Mouse (Mus musculus): ENCODE results near the gene Kbtbd12. TPM values are rescaled to one million over a fixed set of nuclear protein-coding genes. Genes with fewer than 3 reads are reported as not detected.

The Kbtbd12 gene
- total and polyA plus RNA-seq, 2 experiments from 2014 or later, result 0.34 to 0.68 TPM

DNA sequence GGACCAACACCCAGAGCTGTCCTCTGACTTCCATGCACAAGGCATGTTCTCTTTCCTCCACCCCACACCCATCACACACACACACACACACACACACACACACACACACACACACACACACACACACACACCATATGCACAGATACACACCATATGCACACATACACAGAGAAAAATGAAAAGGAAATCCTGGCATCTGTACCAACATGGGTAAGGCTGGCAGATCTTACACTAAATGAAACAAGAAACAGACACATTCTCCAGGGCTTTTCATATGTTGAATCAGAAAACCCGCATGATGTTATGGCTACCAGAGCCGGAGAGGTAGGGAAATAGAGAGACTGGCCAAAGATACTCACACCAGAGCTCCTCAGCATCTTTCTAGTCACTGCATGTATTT is 32.0 kb downstream of the Kbtbd12 start:
- no peak for DNase-seq (ENCODE audit: low spot score)
- Histone ChIP-seq H3K9me3 (ENCODE audit: low read length) (no peaks in the 10 kb centered on the region), H3K27me3 (ENCODE audit: insufficient read depth, low read length) (no peaks in the 10 kb centered on the region), H3K4me3 (ENCODE audit: low read length) (no peak overlapping the region), H3K4me2 (ENCODE audit: low read depth, low read length) (no peak overlapping the region), H3K9ac (replicated peaks; ENCODE audit: low read length) (no peak overlapping the region), H3K27ac (no peak overlapping the region), H3K4me1 (ENCODE audit: insufficient read depth, low read length) (no peaks in the 10 kb centered on the region), H3K36me3 (ENCODE audit: insufficient read depth, low read length) (no peaks in the 10 kb centered on the region)
- ATAC-seq, result no peak
- no peak for TF ChIP-seq CTCF (IDR thresholded peaks at IDR 0.05; ENCODE audit: low read depth)
- 85% methylated on average over 2 of the region's 2 CpGs for WGBS

DNA sequence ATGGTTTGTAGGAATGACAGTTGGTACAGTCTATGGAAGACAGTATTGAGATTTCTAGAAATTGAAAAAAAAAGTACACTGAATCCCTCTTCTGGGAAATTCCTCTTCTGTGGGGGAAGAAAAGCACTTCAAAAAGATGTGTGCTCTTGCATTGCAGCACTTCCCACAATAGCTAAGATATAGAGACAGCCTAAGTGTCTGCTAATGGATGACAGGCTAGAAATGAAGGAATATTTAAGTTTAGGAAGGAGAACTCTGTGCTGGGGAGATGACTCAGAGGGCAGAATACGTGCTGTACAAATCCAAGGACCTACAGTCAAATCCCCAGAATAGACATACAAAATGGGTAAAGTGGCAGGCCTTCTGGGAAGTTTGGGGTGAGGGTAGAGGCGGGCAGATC is 32.5 kb downstream of the Kbtbd12 start:
- ATAC-seq (no peak), DNase-seq (ENCODE audit: low spot score) (no peak)
- Histone ChIP-seq H3K4me2 (ENCODE audit: low read depth, low read length) (no peak overlapping the region), H3K27me3 (ENCODE audit: insufficient read depth, low read length) (no peaks in the 10 kb centered on the region), H3K9ac (replicated peaks; ENCODE audit: low read length) (no peak overlapping the region), H3K36me3 (ENCODE audit: insufficient read depth, low read length) (no peaks in the 10 kb centered on the region), H3K9me3 (ENCODE audit: low read length) (no peaks in the 10 kb centered on the region), H3K4me3 (ENCODE audit: low read length) (no peak overlapping the region), H3K4me1 (ENCODE audit: insufficient read depth, low read length) (no peaks in the 10 kb centered on the region), H3K27ac (no peak overlapping the region)
- no peak for TF ChIP-seq CTCF (IDR thresholded peaks at IDR 0.05; ENCODE audit: low read depth)
- 81% methylated on average over 2 of the region's 2 CpGs for WGBS

DNA sequence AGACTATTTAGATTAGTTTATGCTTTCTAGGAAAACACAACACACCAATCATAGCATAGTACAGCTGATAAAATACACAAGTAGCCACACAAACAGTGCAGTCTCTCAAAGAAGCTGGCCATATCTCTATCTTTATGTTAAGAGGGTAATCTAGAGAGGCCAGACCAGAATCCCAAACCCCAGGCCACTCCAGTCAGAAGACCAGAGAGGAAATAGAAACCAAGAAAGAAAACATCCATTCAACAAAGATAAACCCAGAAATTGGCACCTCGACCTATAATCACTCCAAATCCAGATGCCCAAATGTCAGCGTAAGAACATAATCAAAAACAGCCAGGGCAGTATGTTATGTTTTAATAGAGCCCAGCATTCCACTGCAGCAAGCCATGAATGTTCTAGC is 41.6 kb downstream of the Kbtbd12 start:
- Histone ChIP-seq H3K4me2 (ENCODE audit: low read depth, low read length) (no peak overlapping the region), H3K36me3 (ENCODE audit: insufficient read depth, low read length) (no peaks in the 10 kb centered on the region), H3K4me1 (ENCODE audit: insufficient read depth, low read length) (no peaks in the 10 kb centered on the region), H3K9ac (replicated peaks; ENCODE audit: low read length) (no peak overlapping the region), H3K4me3 (ENCODE audit: low read length) (no peak overlapping the region), H3K27ac (no peak overlapping the region), H3K27me3 (ENCODE audit: insufficient read depth, low read length) (no peaks in the 10 kb centered on the region), H3K9me3 (ENCODE audit: low read length) (no peaks in the 10 kb centered on the region; the same call in 1 of the 2 replicates)
- no peak for TF ChIP-seq CTCF (IDR thresholded peaks at IDR 0.05; ENCODE audit: low read depth)
- ATAC-seq (no peak), DNase-seq (ENCODE audit: low spot score) (no peak)
- WGBS, result 89% methylated on average over 2 of the region's 2 CpGs

DNA sequence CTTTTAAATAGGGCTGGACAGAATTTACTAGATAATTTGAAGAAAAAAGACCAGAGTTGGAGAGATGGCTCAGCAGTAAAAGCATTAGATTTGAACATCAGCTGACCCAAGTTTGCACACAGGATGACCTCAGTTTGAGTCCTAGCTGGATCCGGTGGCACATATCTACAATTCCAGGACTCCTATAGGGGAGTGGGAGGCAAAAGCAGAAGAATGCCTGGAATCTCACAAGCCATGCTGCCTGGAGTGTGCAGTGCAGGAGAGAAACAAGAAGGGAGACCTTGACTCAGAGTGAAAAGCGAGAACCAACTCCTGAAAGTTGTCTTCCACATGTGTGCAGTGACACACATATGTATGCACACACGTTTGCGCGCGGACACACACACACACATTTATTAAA is 45.4 kb downstream of the Kbtbd12 start:
- no peaks in the 10 kb centered on the region for H3K4me1 ChIP-seq (ENCODE audit: insufficient read depth, low read length)
- no peak for ATAC-seq
- H3K27ac ChIP-seq, result no peak overlapping the region
- WGBS, result 95% methylated on average over 6 of the region's 6 CpGs
- H3K9ac ChIP-seq (replicated peaks; ENCODE audit: low read length), result no peak overlapping the region
- no peak for DNase-seq (ENCODE audit: low spot score)
- no peak for TF ChIP-seq CTCF (IDR thresholded peaks at IDR 0.05; ENCODE audit: low read depth)
- no peaks in the 10 kb centered on the region for H3K9me3 ChIP-seq (ENCODE audit: low read length)
- no peak overlapping the region for H3K4me3 ChIP-seq (ENCODE audit: low read length)
- H3K4me2 ChIP-seq (ENCODE audit: low read depth, low read length), result no peak overlapping the region
- H3K27me3 ChIP-seq (ENCODE audit: insufficient read depth, low read length), result no peaks in the 10 kb centered on the region
- no peaks in the 10 kb centered on the region for H3K36me3 ChIP-seq (ENCODE audit: insufficient read depth, low read length)

DNA sequence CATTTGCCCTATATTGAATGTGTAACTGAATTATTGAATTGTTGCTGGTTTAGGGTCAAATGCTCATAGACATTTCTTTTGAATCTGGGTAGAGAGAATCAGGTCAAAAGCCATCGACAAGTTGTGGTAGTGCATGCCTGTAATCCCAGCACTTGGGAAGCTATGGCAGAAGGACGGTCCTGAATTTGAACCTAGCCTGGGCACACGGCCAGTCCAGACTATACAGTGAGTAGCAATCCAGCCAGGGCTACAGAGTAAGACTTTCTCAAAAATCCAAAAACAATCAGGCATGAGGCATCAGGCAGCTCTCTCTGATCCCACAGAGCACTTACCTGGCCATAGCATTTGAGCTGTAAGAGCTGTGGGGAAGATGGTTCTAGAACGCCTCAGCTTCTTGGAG is 47.5 kb downstream of the Kbtbd12 start:
- no peaks in the 10 kb centered on the region for H3K9me3 ChIP-seq (ENCODE audit: low read length)
- no peaks in the 10 kb centered on the region for H3K4me1 ChIP-seq (ENCODE audit: insufficient read depth, low read length)
- H3K36me3 ChIP-seq (ENCODE audit: insufficient read depth, low read length), result no peaks in the 10 kb centered on the region
- no peak for TF ChIP-seq CTCF (IDR thresholded peaks at IDR 0.05; ENCODE audit: low read depth)
- H3K4me2 ChIP-seq (ENCODE audit: low read depth, low read length), result no peak overlapping the region
- DNase-seq (ENCODE audit: low spot score), result no peak
- H3K4me3 ChIP-seq (ENCODE audit: low read length), result no peak overlapping the region
- no peak overlapping the region for H3K9ac ChIP-seq (replicated peaks; ENCODE audit: low read length)
- no peak overlapping the region for H3K27ac ChIP-seq
- 75% methylated on average over 4 of the region's 4 CpGs for WGBS
- ATAC-seq, result no peak
- H3K27me3 ChIP-seq (ENCODE audit: insufficient read depth, low read length), result no peaks in the 10 kb centered on the region

DNA sequence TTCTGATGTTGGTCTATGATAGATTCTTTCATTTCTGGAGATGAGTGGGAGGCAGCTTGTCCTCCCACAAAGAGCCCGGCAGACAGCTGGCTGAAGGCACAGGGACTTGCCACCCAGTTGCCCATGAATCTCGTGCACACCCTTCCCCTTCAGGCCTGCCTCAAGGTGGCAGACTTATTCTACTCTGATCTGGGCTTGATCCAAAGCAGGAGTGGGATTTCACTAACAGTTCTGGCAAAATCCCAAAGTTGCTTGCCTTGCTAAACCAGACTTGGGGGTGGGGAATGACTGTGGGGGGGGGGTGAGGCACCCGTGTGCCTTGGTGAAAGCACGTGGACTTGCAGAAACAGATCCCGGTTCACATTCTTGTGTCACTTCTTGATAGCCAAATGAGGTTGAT is 48.2 kb downstream of the Kbtbd12 start:
- no peak overlapping the region for H3K4me3 ChIP-seq (ENCODE audit: low read length)
- DNase-seq (ENCODE audit: low spot score) (peak; percentile 93), ATAC-seq (peak; percentile 68; the same call in 1 of the 2 replicates)
- H3K27me3 ChIP-seq (ENCODE audit: insufficient read depth, low read length), result no peaks in the 10 kb centered on the region
- H3K9me3 ChIP-seq (ENCODE audit: low read length), result no peaks in the 10 kb centered on the region
- H3K9ac ChIP-seq (replicated peaks; ENCODE audit: low read length), result no peak overlapping the region
- peak; percentile 80 for TF ChIP-seq CTCF (IDR thresholded peaks at IDR 0.05; ENCODE audit: low read depth)
- no peak overlapping the region for H3K27ac ChIP-seq
- no peaks in the 10 kb centered on the region for H3K4me1 ChIP-seq (ENCODE audit: insufficient read depth, low read length)
- H3K36me3 ChIP-seq (ENCODE audit: insufficient read depth, low read length), result no peaks in the 10 kb centered on the region
- H3K4me2 ChIP-seq (ENCODE audit: low read depth, low read length), result no peak overlapping the region
- WGBS, result 13% methylated on average over 5 of the region's 5 CpGs

DNA sequence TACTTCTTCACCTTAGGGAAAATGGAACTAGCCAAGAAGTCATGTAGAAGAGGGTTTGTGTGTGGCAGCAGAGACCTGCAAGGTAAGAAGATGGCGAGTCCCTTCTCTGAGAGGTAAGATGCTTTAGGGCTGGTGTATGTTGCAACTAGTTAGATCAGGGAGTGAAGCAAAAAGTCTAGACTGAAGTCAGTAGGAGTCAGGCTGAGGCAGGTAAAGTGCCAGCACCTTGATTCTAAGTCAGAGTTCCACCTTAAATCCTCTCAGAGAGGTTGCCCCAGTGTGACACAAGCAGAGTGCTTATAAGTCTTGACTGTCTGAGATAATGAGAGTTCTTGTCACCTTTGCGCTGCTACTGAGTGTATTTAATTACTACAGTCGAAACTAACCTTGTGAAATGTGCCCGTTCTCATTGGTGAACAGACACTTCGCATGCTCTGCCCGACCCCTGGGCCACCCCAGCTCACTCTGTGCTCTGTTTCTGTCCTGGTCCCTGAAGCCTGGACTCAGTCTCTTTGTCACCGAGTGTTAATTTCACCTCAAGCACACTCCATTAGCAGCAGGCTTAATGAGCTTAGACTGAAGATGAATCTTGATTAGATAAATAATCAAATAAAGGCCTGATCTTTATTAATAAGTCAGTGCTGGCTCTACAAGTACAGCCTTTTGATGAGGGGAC is 49.0 kb downstream of the Kbtbd12 start:
- no peak overlapping the region for H3K27ac ChIP-seq
- DNase-seq (ENCODE audit: low spot score), result no peak
- H3K9ac ChIP-seq (replicated peaks; ENCODE audit: low read length), result no peak overlapping the region
- no peaks in the 10 kb centered on the region for H3K9me3 ChIP-seq (ENCODE audit: low read length)
- 65% methylated on average over 7 of the region's 7 CpGs for WGBS
- H3K4me2 ChIP-seq (ENCODE audit: low read depth, low read length), result no peak overlapping the region
- no peak for TF ChIP-seq CTCF (IDR thresholded peaks at IDR 0.05; ENCODE audit: low read depth)
- H3K4me3 ChIP-seq (ENCODE audit: low read length), result no peak overlapping the region
- no peaks in the 10 kb centered on the region for H3K27me3 ChIP-seq (ENCODE audit: insufficient read depth, low read length)
- H3K36me3 ChIP-seq (ENCODE audit: insufficient read depth, low read length), result no peaks in the 10 kb centered on the region
- ATAC-seq, result no peak
- no peaks in the 10 kb centered on the region for H3K4me1 ChIP-seq (ENCODE audit: insufficient read depth, low read length)
